Mouse (Mus musculus): ENCODE results near the gene Hivep3.

Gene Hivep3

GRCm38 (mm10) chr4:119957970-119958369, 224.4 kb downstream of the Hivep3 start:
- in situ Hi-C loops (cut with MboI; ENCODE audit: low pct_unique_long_range_greater_than_20kb in 1 of 2, low sequenced_read_pairs in 2 of 2, unreplicated experiment in 1 of 2), result no loop called here

- in situ Hi-C loops (cut with MboI; ENCODE audit: low pct_unique_long_range_greater_than_20kb in 1 of 2, low sequenced_read_pairs in 2 of 2, unreplicated experiment in 1 of 2), result no loop called here
These were observed 225.7 kb downstream of the Hivep3 start for GRCm38 (mm10) chr4:119959293-119959692.

GRCm38 (mm10) chr4:119959873-119960272, 226.3 kb downstream of the Hivep3 start:
- in situ Hi-C loops (cut with MboI; ENCODE audit: low pct_unique_long_range_greater_than_20kb in 1 of 2, low sequenced_read_pairs in 2 of 2, unreplicated experiment in 1 of 2), result no loop called here

GRCm38 (mm10) chr4:119960523-119960922, 226.9 kb downstream of the Hivep3 start:
- in situ Hi-C loops (cut with MboI; ENCODE audit: low pct_unique_long_range_greater_than_20kb in 1 of 2, low sequenced_read_pairs in 2 of 2, unreplicated experiment in 1 of 2), result no loop called here

DNA sequence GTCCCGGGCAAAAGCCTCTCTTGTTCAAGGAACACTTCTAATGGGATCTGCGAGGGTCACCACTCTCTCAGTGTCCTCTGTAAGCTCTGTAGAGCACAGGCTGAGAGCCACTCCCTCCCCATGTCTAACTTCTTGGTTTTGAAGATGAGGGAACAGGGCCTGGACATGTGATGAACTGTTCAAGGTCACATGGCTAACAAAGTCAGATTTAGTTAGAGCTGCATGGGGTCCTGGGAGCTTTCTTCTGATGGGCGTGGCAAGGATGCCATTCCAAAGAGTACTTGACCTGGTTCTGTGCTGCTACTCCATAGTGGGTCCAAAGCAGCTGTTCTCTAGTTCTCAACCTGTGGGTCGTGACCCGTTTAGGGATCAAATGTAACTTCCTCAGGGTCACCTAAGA, 227.6 kb downstream of the Hivep3 start:
- in situ Hi-C loops (cut with MboI; ENCODE audit: low pct_unique_long_range_greater_than_20kb in 1 of 2, low sequenced_read_pairs in 2 of 2, unreplicated experiment in 1 of 2), result no loop called here

DNA sequence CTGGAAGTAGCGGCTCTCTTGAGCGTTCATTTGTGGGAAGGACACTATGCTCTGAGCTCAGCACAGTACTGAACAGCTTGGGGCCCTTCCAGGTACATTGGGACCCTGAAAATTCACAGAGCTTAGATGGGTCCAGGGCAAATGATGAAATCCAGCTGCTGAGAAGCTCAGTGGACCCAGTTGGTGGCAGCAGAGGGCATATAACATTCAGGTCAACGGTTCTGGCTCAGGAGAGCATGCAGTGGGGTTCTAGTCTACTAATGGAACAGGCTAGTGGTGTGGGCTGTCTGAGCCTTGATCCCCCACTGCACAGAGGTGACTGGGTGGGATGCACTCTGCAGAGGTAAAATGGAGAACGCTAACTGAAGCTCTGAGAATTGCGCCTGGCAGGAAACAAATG, 228.5 kb downstream of the Hivep3 start:
- in situ Hi-C loops (cut with MboI; ENCODE audit: low pct_unique_long_range_greater_than_20kb in 1 of 2, low sequenced_read_pairs in 2 of 2, unreplicated experiment in 1 of 2), result no loop called here

GRCm38 (mm10) chr4:119966105-119967072, 232.8 kb downstream of the Hivep3 start:
- in situ Hi-C loops (cut with MboI; ENCODE audit: low pct_unique_long_range_greater_than_20kb in 1 of 2, low sequenced_read_pairs in 2 of 2, unreplicated experiment in 1 of 2), result no loop called here

DNA sequence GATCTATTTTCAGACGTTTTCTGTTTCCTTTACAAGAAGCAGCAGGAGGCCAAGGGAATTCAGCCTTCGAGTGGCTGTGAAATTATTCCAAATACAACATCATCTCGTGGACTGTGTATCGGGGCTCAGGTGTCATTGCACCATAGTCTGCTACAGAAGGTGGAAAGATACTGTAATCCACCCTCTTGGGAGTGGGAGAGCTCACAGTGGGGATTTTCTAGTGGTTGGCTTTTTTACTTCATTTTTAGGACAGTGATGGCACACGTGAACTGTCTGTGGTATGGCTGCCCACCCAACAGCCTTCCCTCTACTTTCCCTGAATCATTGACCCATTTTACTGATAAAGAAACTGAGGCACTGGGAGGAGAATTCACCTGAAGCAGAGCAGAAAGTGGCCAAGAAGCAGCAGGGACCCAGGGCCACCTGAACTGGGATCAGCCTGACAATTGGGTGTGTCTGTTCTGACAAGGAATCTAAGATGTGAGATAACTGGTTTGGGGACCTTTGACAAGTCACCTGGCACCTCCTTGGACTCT, 233.6 kb downstream of the Hivep3 start:
- in situ Hi-C loops (cut with MboI; ENCODE audit: low pct_unique_long_range_greater_than_20kb in 1 of 2, low sequenced_read_pairs in 2 of 2, unreplicated experiment in 1 of 2), result no loop called here

GRCm38 (mm10) chr4:119967636-119968035, 234.1 kb downstream of the Hivep3 start:
- in situ Hi-C loops (cut with MboI; ENCODE audit: low pct_unique_long_range_greater_than_20kb in 1 of 2, low sequenced_read_pairs in 2 of 2, unreplicated experiment in 1 of 2), result no loop called here

DNA sequence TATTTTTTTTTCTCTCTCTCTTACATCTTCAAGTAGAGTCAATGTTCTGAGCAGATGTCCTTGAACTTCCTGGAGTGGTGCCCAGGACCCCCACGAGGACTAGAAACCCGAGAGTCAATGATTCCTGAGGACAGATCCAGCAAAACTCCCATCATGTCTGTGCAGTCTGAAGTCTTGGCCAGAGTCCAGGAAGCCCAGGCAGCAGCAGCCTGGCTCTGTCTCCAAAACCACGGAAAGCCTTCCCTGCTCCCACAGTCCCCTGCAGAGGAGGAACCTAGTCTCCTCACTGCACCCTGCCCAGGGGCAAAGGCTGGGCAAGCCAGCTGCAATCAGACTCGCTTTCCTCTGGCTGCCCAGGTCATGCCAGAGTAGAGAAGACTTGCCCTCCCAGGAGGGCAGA, 234.5 kb downstream of the Hivep3 start:
- in situ Hi-C loops (cut with MboI; ENCODE audit: low pct_unique_long_range_greater_than_20kb in 1 of 2, low sequenced_read_pairs in 2 of 2, unreplicated experiment in 1 of 2), result no loop called here

DNA sequence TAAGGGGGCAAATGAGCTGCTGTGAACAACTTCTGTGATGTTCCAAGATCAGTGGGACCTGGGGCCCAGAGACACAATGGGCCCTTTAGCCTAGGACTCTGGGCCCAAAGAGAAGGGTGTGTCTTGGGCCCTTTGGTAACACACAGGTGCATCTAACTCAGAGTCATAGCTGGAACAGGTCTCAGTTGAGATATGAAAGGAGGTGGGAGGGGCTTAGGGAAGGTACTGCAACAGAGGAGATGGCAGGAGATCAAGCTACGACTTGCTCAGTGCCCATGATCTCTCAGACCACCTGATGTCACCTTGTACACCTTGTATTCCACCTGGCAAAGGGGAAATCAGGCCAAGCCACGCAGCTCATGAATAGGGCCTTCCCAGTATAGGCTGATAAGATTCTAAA, 235.3 kb downstream of the Hivep3 start:
- in situ Hi-C loops (cut with MboI; ENCODE audit: low pct_unique_long_range_greater_than_20kb in 1 of 2, low sequenced_read_pairs in 2 of 2, unreplicated experiment in 1 of 2), result no loop called here

- in situ Hi-C loops (cut with MboI; ENCODE audit: low pct_unique_long_range_greater_than_20kb in 1 of 2, low sequenced_read_pairs in 2 of 2, unreplicated experiment in 1 of 2), result no loop called here
These were observed 236.6 kb downstream of the Hivep3 start for GRCm38 (mm10) chr4:119970166-119970565.

GRCm38 (mm10) chr4:119972375-119972774, 238.8 kb downstream of the Hivep3 start:
- in situ Hi-C loops (cut with MboI; ENCODE audit: low pct_unique_long_range_greater_than_20kb in 1 of 2, low sequenced_read_pairs in 2 of 2, unreplicated experiment in 1 of 2), result no loop called here

- in situ Hi-C loops (cut with MboI; ENCODE audit: low pct_unique_long_range_greater_than_20kb in 1 of 2, low sequenced_read_pairs in 2 of 2, unreplicated experiment in 1 of 2), result no loop called here
These were observed 240.4 kb downstream of the Hivep3 start for GRCm38 (mm10) chr4:119973729-119974605.

- in situ Hi-C loops (cut with MboI; ENCODE audit: low pct_unique_long_range_greater_than_20kb in 1 of 2, low sequenced_read_pairs in 2 of 2, unreplicated experiment in 1 of 2), result no loop called here
These were observed 241.7 kb downstream of the Hivep3 start for GRCm38 (mm10) chr4:119975242-119975641.

DNA sequence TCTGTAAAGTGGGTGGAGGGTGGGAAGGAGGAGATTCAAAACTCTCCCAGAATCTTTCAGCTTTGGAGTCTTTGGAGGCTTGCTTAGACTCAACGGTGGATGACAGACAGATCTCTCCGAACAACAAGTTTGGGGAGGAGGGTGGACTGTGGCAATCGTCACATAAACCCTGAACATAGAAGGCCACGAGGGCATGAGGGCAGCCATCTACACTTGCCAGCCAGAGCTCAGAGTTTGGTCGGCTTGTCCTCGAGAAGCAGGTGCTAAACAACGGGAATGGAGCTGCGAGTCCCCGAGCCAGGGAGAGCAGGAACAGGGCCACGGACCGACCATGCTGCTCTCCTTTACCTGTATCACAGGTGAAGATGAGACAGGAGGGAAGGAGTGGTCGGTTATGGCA, 242.2 kb downstream of the Hivep3 start:
- in situ Hi-C loops (cut with MboI; ENCODE audit: low pct_unique_long_range_greater_than_20kb in 1 of 2, low sequenced_read_pairs in 2 of 2, unreplicated experiment in 1 of 2), result no loop called here

GRCm38 (mm10) chr4:119976428-119977168, 243.0 kb downstream of the Hivep3 start:
- in situ Hi-C loops (cut with MboI; ENCODE audit: low pct_unique_long_range_greater_than_20kb in 1 of 2, low sequenced_read_pairs in 2 of 2, unreplicated experiment in 1 of 2), result no loop called here

DNA sequence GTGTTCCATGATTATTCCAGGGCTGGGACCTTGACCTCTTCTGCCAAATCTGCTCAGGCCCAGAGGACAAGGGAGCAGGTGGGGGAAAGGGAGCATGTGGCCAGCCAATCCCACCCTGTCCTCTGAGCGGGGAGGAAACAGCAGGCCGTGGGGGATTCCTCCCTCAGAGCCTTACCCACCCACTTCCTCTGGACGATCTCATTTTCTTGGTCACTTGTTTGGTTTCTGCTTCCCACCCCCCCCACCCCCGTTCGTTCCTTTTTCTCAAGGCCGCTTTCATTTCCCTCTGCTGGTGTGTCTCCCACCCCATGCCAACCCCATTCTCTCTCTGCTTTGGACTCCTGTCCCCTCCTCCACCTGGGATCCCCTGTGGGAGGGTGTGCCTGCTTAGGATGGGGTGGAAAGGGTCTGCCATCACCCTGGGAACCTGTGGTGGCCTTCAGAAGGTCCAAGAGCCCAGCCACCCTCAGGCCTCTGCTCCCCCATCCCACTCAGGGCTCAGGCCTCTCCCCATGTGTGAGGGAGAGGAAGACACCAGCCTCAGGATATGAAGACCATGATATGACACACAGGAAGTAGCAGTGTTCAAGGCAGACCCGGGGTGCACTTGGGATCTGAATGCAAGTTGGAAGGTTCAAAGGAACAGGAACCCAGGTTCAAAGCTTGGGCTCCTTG, 244.4 kb downstream of the Hivep3 start:
- in situ Hi-C loops (cut with MboI; ENCODE audit: low pct_unique_long_range_greater_than_20kb in 1 of 2, low sequenced_read_pairs in 2 of 2, unreplicated experiment in 1 of 2), result no loop called here

All from mouse embryonic stem cell (cell line).